Mouse (Mus musculus) kidney, embryonic 14.5 days (tissue): ENCODE results near the gene Slbp. TPM values are rescaled to one million over a fixed set of nuclear protein-coding genes. Genes with fewer than 3 reads are reported as not detected.

ENCODE experiments used
- ATAC-seq: fragments of 200-750 bp; cut with Nextera tagmentation; 2 replicates; pipeline ENCODE4 v1.8.0; 2017; ENCODE audit warnings: moderate number of reproducible peaks, mild to moderate bottlenecking, moderate TSS enrichment, moderate library complexity; ENCODE audit not compliant: low FRiP score, low TSS enrichment
- H3K27ac ChIP-seq: fragments of 300-500 bp; sonication (generic); 2 replicates; pipeline ENCODE4 v1.5.1; 2014; ENCODE audit warnings: low read depth, mild to moderate bottlenecking, low read length, moderate library complexity, mixed read lengths
- H3K27me3 ChIP-seq: fragments of 300-500 bp; sonication (generic); 2 replicates; pipeline ENCODE4 v1.6.1; 2014; ENCODE audit warnings: mild to moderate bottlenecking, low read length; ENCODE audit not compliant: control insufficient read depth, insufficient read depth
- H3K36me3 ChIP-seq: fragments of 300-500 bp; sonication (generic); 2 replicates; pipeline ENCODE4 v1.6.1; 2014; ENCODE audit warnings: low read length, mixed read lengths; ENCODE audit not compliant: control insufficient read depth, insufficient read depth
- H3K4me1 ChIP-seq: fragments of 300-500 bp; sonication (generic); 2 replicates; pipeline ENCODE4 v1.6.1; 2014; ENCODE audit warnings: low read length, mixed read lengths; ENCODE audit not compliant: control insufficient read depth, insufficient read depth
- H3K4me2 ChIP-seq: fragments of 300-500 bp; sonication (generic); replicated peaks from 2 replicates; pipeline ENCODE4 v1.6.1; 2014; ENCODE audit warnings: low read depth, mild to moderate bottlenecking, low read length
- H3K4me3 ChIP-seq: fragments of 300-500 bp; sonication (generic); 2 replicates; pipeline ENCODE4 v1.5.1; 2014; ENCODE audit warnings: mild to moderate bottlenecking, low read length
- H3K9ac ChIP-seq: fragments of 300-500 bp; sonication (generic); 2 replicates; pipeline ENCODE4 v1.6.1; 2014; ENCODE audit warnings: low read depth, mild to moderate bottlenecking, low read length, moderate library complexity
- H3K9me3 ChIP-seq: fragments of 300-500 bp; sonication (generic); 2 replicates; pipeline ENCODE4 v1.6.1; 2016; ENCODE audit warnings: low read length; ENCODE audit not compliant: control insufficient read depth
- WGBS: fragments of 180-500 bp; shearing (Covaris S2); extraction: QIAGEN DNeasy Blood & Tissue Kit; methylation state at CpG from one replicate; pipeline ENCODE4 v1.1.7; 2014; 5-methylcytosine and 5-hydroxymethylcytosine counted together
- polyA plus RNA-seq: library from polyadenylated mRNA; unstranded; fragments of >200 nt; fragmentation: Nextera tagmentation; extraction: Ambion mirVana; gene quantifications from 2 replicates; pipeline ENCODE4 v1.2.1, GENCODE M21; 2014

The Slbp gene
- polyA plus RNA-seq: 261 TPM in 2 replicates

- peak; percentile 96 for ATAC-seq
- H3K9me3 ChIP-seq: no peaks in the 10 kb centered on the region
- peak within 1 kb of the TSS; percentile 91 for H3K27ac ChIP-seq
- peaks cover 45% of the 10 kb centered on the region for H3K36me3 ChIP-seq
- peaks cover 22% of the 10 kb centered on the region for H3K4me1 ChIP-seq
- no peaks in the 10 kb centered on the region for H3K27me3 ChIP-seq
- H3K4me2 ChIP-seq: peak within 1 kb of the TSS; percentile 70
- WGBS: under 1% methylated on average over 82 of the region's 82 CpGs
- peak within 1 kb of the TSS; percentile 89 for H3K9ac ChIP-seq
- H3K4me3 ChIP-seq: peak within 1 kb of the TSS; percentile 82
Measured at GRCm38 (mm10) chr5:33651921-33652782, at the start of gene Slbp. Gene Slbp (minus strand): TSS chr5:33652574.

GRCm38 (mm10) chr5:33701832-33702231 lies 49.5 kb upstream of the Slbp start:
- Histone ChIP-seq H3K9ac (no peak overlapping the region), H3K4me2 (no peak overlapping the region), H3K36me3 (no peaks in the 10 kb centered on the region), H3K4me3 (no peak overlapping the region), H3K4me1 (peaks cover 34% of the 10 kb centered on the region), H3K27me3 (peaks cover 3% of the 10 kb centered on the region), H3K27ac (no peak overlapping the region), H3K9me3 (no peaks in the 10 kb centered on the region)
- ATAC-seq: no peak
- 84% methylated on average over 11 of the region's 11 CpGs for WGBS

- no peak for ATAC-seq
- 33% methylated on average over 13 of the region's 13 CpGs for WGBS
Measured at GRCm38 (mm10) chr5:33700010-33700409, 47.6 kb upstream of the Slbp start.

GRCm38 (mm10) chr5:33698669-33699068 lies 46.3 kb upstream of the Slbp start:
- no peak overlapping the region for H3K27ac ChIP-seq
- H3K9ac ChIP-seq: no peak overlapping the region
- H3K4me1 ChIP-seq: peaks cover 38% of the 10 kb centered on the region
- ATAC-seq: no peak
- no peaks in the 10 kb centered on the region for H3K36me3 ChIP-seq
- H3K4me3 ChIP-seq: no peak overlapping the region
- no peak overlapping the region for H3K4me2 ChIP-seq
- H3K9me3 ChIP-seq: no peaks in the 10 kb centered on the region
- H3K27me3 ChIP-seq: peaks cover 18% of the 10 kb centered on the region
- WGBS: 94% methylated on average over 5 of the region's 5 CpGs

More at GRCm38 (mm10) chr5:33700010-33700409, 47.6 kb upstream of the Slbp start:
- Histone ChIP-seq H3K4me2 (no peak overlapping the region), H3K27ac (no peak overlapping the region), H3K9me3 (no peaks in the 10 kb centered on the region), H3K9ac (no peak overlapping the region), H3K27me3 (peaks cover 18% of the 10 kb centered on the region), H3K36me3 (no peaks in the 10 kb centered on the region), H3K4me3 (no peak overlapping the region), H3K4me1 (peaks cover 31% of the 10 kb centered on the region)

- ATAC-seq: no peak
- no peak overlapping the region for H3K4me2 ChIP-seq
- H3K9ac ChIP-seq: 0 out of 2 replicates have a peak overlapping the region, but pooled peaks have one; percentile 7
- no peaks in the 10 kb centered on the region for H3K36me3 ChIP-seq
- no peaks in the 10 kb centered on the region for H3K9me3 ChIP-seq
- peaks cover 40% of the 10 kb centered on the region for H3K4me1 ChIP-seq
- WGBS: 21% methylated on average over 13 of the region's 13 CpGs
- no peak overlapping the region for H3K4me3 ChIP-seq
- peaks cover 18% of the 10 kb centered on the region for H3K27me3 ChIP-seq
- H3K27ac ChIP-seq: no peak overlapping the region
Measured at GRCm38 (mm10) chr5:33697947-33698512, 45.7 kb upstream of the Slbp start.

GRCm38 (mm10) chr5:33697534-33697933 lies 45.2 kb upstream of the Slbp start:
- peaks cover 18% of the 10 kb centered on the region for H3K27me3 ChIP-seq
- WGBS: 69% methylated on average over 1 of the region's 1 CpGs
- ATAC-seq: no peak
- no peaks in the 10 kb centered on the region for H3K9me3 ChIP-seq
- no peaks in the 10 kb centered on the region for H3K36me3 ChIP-seq
- no peak overlapping the region for H3K9ac ChIP-seq
- no peak overlapping the region for H3K4me3 ChIP-seq
- H3K4me1 ChIP-seq: peaks cover 45% of the 10 kb centered on the region
- no peak overlapping the region for H3K4me2 ChIP-seq
- no peak overlapping the region for H3K27ac ChIP-seq

GRCm38 (mm10) chr5:33696430-33696829 lies 44.1 kb upstream of the Slbp start:
- Histone ChIP-seq H3K27me3 (peaks cover 18% of the 10 kb centered on the region), H3K9ac (no peak overlapping the region), H3K4me1 (peaks cover 53% of the 10 kb centered on the region), H3K9me3 (no peaks in the 10 kb centered on the region), H3K36me3 (no peaks in the 10 kb centered on the region), H3K4me3 (no peak overlapping the region), H3K4me2 (no peak overlapping the region), H3K27ac (no peak overlapping the region)
- WGBS: 64% methylated on average over 5 of the region's 5 CpGs
- ATAC-seq: no peak

- Histone ChIP-seq H3K9ac (peak overlapping the region; percentile 72), H3K4me1 (peaks cover 53% of the 10 kb centered on the region), H3K9me3 (no peaks in the 10 kb centered on the region), H3K36me3 (no peaks in the 10 kb centered on the region), H3K27ac (no peak overlapping the region), H3K4me3 (peak overlapping the region; percentile 46), H3K4me2 (peak overlapping the region; percentile 93), H3K27me3 (peaks cover 18% of the 10 kb centered on the region)
- 2% methylated on average over 24 of the region's 24 CpGs for WGBS
- ATAC-seq: peak; percentile 54
Measured at GRCm38 (mm10) chr5:33695718-33696121, 43.3 kb upstream of the Slbp start.
